Mouse (Mus musculus): ENCODE results near the gene Rad23b.
"Not testable (repeated sequence)": the region's sequence is repeated elsewhere in the genome, so short reads cannot be mapped to it uniquely, and the experiment has no call there.

Rad23b gene

GRCm38 (mm10) chr4:55355845-55356244, 6.0 kb downstream of the Rad23b start:
- DNase-seq (ENCODE audit: low read depth), result peak; percentile 55

DNA sequence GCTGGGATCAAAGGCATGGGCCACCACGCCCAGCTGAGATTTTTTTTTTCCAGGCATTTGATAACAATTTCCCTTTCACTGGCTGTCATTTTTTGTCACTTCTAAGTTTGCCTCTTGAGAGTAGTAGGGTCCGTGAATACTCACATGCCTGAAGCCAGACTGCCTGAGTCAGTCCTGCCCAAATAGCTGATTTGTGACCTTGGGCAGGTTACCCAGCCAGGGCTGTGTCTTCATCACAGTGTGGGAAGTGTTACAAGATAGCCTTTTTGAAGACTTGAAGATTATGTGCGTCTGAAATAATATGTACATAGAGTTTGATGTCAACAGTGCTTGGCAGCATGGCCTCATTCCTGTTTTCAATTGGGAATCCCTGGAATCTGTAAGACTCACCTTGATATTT, 6.9 kb downstream of the Rad23b start:
- no peak for DNase-seq (ENCODE audit: low read depth)

GRCm38 (mm10) chr4:55363866-55364265, 14.0 kb downstream of the Rad23b start:
- no peak for DNase-seq (ENCODE audit: low read depth)

GRCm38 (mm10) chr4:55364374-55364773, 14.5 kb downstream of the Rad23b start:
- peak; percentile 76 for DNase-seq (ENCODE audit: low read depth)

GRCm38 (mm10) chr4:55366014-55366413, 16.2 kb downstream of the Rad23b start:
- no peak for DNase-seq (ENCODE audit: low read depth)

DNA sequence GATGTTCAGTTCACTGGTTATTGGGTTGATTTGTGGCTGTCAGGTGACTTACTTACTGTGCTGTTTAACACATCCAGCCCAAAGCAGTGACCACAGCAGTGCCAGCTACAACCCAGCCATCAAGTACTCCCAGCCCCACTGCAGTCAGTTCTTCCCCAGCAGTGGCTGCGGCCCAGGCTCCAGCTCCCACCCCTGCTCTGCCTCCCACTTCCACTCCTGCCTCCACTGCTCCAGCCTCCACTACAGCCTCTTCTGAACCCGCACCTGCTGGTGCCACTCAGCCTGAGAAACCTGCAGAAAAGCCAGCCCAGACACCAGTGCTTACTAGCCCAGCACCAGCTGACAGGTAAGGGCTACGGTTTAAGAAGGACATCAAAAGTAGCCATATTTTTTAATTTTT, 20.3 kb downstream of the Rad23b start:
- no peak for DNase-seq (ENCODE audit: low read depth)

GRCm38 (mm10) chr4:55371355-55371754, 21.5 kb downstream of the Rad23b start:
- DNase-seq (ENCODE audit: low read depth), result no peak

- DNase-seq (ENCODE audit: low read depth), result no peak
Observed at GRCm38 (mm10) chr4:55382350-55382749, 32.5 kb downstream of the Rad23b start.

GRCm38 (mm10) chr4:55386768-55387167, 36.9 kb downstream of the Rad23b start:
- no peak for DNase-seq (ENCODE audit: low read depth)

DNA sequence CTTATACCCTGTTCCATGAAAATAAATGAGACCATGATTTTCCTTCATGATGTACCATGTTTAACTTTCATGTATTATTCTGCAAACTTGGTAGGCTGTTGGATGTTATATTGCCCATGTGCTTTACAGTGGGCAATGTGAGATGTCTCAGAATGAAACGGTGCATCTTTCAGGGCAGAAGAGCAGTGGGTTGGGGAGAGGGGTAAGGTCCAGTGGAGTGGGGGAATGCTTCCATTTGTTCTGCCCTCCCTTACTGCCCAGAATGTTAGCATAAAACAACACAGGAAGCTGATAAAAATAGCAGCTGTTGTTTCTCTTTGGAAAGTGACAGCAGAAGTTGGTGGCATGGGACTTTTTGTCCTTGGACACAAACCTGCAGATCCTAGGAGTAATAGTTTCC, 41.6 kb downstream of the Rad23b start:
- DNase-seq (ENCODE audit: low read depth), result no peak

- no peak for DNase-seq (ENCODE audit: low read depth)
Observed at GRCm38 (mm10) chr4:55392445-55392844, 42.6 kb downstream of the Rad23b start.

- peak; percentile 90 for DNase-seq (ENCODE audit: low read depth)
Observed at GRCm38 (mm10) chr4:55397911-55398762, 48.3 kb downstream of the Rad23b start.

DNA sequence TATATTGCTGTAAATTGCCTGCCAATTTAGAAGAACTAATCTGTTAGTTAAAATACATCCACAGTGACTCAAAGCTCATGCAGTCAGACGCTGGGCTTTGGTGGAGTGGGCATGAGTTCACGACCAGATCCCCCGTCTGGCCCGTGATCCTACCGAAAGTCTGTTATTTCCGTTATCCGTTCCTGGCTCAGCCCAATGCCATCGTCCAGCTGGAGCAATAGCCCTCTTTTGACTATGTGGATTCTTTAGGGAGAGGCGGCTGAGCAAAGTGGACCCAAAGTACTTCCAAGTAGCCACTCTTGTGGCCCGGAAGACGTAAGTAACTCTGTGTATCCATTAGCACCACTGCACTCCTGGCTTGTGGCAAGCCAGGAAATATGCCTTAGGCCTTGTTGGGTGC, 49.1 kb downstream of the Rad23b start:
- DNase-seq (ENCODE audit: low read depth), result no peak

DNA sequence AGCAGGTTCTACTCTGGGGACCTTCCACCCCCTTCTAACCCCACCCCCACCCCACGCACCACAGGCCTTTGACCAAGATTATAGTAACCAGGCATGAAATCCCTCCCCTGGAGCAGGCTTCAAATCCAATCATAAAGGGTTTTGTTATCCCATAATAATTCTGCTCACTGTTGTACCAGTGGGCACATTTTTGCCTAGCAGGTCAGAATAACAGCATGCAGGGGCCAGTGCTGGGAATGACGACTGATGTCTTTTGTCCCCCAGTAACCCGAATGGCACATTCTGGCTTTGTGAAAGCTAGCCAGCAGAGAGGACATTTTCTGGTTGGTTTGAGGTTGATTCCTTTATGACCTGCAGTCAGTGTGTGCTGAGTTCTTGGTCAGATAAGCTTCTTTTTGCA, 55.5 kb downstream of the Rad23b start:
- no peak for DNase-seq (ENCODE audit: low read depth)

DNA sequence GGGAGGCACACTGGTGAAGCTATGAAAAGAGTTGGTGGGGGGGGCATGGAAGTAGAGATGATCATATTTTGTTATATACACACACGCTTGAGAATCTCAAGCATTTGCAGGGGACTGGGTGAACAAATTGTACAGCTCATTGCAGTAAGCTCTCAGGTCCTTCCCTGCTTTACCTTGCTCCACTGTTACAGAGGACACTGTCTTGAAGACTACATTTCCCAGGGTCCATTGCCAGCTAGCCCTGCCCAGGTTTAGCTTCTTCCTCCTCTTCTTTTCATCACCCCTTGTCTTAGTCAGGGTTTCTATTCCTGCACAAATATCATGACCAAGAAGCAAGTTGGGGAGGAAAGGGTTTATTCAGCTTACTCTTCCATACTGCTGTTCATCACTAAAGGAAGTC, 56.7 kb downstream of the Rad23b start:
- DNase-seq (ENCODE audit: low read depth), result no peak

GRCm38 (mm10) chr4:55408081-55408480, 58.2 kb downstream of the Rad23b start:
- no peak for DNase-seq (ENCODE audit: low read depth)

DNA sequence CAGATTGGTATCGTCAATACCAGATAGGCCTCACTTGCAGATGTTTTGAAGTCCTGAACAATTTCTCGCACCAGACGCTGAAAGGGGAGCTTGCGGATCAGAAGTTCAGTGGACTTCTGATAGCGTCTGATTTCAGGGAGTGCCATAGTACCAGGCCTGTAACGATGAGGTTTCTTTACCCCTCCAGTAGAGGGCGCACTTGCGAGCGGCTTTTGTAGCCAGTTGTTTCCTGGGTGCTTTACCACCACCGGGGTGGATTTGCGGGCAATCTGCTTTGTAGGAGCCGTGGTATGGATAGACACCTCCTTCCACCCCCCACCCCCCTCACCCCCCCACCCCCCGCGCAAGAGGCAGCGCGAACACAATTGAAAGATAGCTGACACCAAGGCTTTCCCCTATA, 59.2 kb downstream of the Rad23b start:
- DNase-seq (ENCODE audit: low read depth), result no peak

DNA sequence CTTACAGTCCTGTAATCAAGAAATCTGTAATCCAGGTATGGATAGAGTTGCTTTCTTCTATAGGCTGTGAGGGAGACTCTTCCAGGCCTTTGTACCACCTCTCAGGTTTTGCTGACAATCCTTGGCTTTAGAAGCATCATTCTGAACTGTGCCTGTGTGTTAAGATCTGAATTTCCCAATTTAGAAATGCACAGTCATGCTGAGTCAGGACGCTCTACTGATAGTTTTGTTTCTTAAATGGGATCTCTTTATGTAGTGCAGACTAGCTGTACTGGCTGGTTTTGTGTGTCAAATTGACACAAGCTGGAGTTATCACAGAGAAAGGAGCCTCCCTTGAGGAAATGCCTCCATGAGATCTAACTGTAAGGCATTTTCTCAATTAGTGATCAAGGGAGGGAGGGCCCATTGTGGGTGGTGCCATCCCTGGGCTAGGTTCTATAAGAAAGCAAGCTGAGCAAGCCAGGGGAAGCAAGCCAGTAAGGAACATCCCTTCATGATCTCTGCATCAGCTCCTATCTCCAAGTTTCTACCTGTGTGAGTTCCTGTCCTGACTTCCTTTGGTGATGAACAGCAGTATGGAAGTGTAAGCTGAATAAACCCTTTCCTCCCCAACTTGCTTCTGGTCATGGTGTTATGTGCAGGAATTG, 59.9 kb downstream of the Rad23b start:
- DNase-seq (ENCODE audit: low read depth), result not testable (repeated sequence)

DNA sequence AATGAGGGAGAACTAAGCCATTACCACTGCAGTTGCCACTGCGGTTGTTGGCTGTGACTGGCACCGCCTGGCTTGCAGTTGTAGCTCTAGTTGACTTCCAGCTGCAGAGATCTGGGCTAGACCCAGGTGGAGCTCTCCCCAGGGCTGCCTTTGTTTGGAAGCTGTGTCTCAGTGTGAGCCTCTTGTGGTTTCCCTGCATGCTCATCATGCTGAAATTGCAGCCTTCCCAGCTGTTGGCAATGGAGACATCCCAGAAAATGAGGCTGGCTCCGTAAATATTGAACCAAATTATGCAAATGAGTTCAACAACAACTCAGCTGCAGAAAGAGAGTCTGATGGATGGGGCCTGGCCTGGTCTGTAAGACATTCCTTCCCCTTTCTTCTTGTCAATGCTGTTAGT, 66.0 kb downstream of the Rad23b start:
- DNase-seq (ENCODE audit: low read depth), result no peak

GRCm38 (mm10) chr4:55426250-55426649, 76.4 kb downstream of the Rad23b start:
- no peak for DNase-seq (ENCODE audit: low read depth)

Measured in induced T-regulatory cell, adult 2 months (primary cell).